Mouse (Mus musculus) ES-Bruce4 (cell line): Measurements from ENCODE around the gene Herpud1.

Source experiments
- CTCF ChIP-seq: IDR thresholded peaks from one replicate; pipeline ENCODE4 v1.8.1; 2011; ENCODE audit warnings: low read depth, low read length
- EP300 ChIP-seq: IDR thresholded peaks from 2 replicates; pipeline ENCODE4 v1.6.1; 2011; ENCODE audit warnings: low read depth, low read length; ENCODE audit not compliant: insufficient read depth
- POLR2A ChIP-seq: IDR thresholded peaks from one replicate; pipeline ENCODE4 v1.8.1; 2011; ENCODE audit warnings: low read length; ENCODE audit not compliant: insufficient read depth

GRCm38 (mm10) chr8:94358541-94358940 is 27.7 kb upstream of the Herpud1 start:
- TF ChIP-seq POLR2A (no peak), CTCF (no peak), EP300 (no peak)
